Mouse (Mus musculus) MEL (cell line): Measurements from ENCODE around the gene Tex261. TPM values are rescaled to one million over a fixed set of nuclear protein-coding genes. Genes with fewer than 3 reads are reported as not detected.

Experiments used
- DNase-seq: peaks from one replicate; pipeline ENCODE4 v3.0.0; 2011; ENCODE audit warnings: low read depth, low spot score
- H3K27ac ChIP-seq: 2 replicates; pipeline ENCODE4 v1.5.1; 2012; ENCODE audit warnings: low read depth, mild to moderate bottlenecking, control low read depth, low read length, moderate library complexity; ENCODE audit not compliant: control insufficient read depth
- H3K27me3 ChIP-seq, 2 experiments: fragments of 150-350 bp in 1 of 2; sonication (generic) in 1 of 2; 2 replicates each; pipeline ENCODE4 v1.6.1; 2012; ENCODE audit warnings: low read length in 2 of 2, mild to moderate bottlenecking in 2 of 2, improper control_type of control experiment in 1 of 2, moderate library complexity in 1 of 2; ENCODE audit not compliant: insufficient read depth in 2 of 2, control insufficient read depth in 1 of 2
- H3K36me3 ChIP-seq, 2 experiments: 2 replicates each; pipeline ENCODE4 v1.6.1; 2012 to 2014; ENCODE audit warnings: low read length in 2 of 2, improper control_type of control experiment in 1 of 2, inconsistent platforms in 1 of 2, mild to moderate bottlenecking in 1 of 2; ENCODE audit not compliant: insufficient read depth in 2 of 2, control insufficient read depth in 1 of 2
- H3K4me1 ChIP-seq, 2 experiments: fragments of 150-350 bp in 1 of 2; sonication (generic) in 1 of 2; 2 replicates each; pipeline ENCODE4 v1.6.1; 2012; ENCODE audit warnings: low read length in 2 of 2, improper control_type of control experiment in 1 of 2, mild to moderate bottlenecking in 1 of 2; ENCODE audit not compliant: insufficient read depth in 2 of 2, control insufficient read depth in 1 of 2
- H3K4me3 ChIP-seq, 2 experiments: fragments of 150-350 bp in 1 of 2; sonication (generic) in 1 of 2; 2 replicates each; pipeline ENCODE4 v1.5.1; 2012; ENCODE audit warnings: low read depth in 2 of 2, low read length in 2 of 2, mild to moderate bottlenecking in 2 of 2, moderate library complexity in 2 of 2, control low read depth in 1 of 2, improper control_type of control experiment in 1 of 2; ENCODE audit not compliant: control insufficient read depth in 1 of 2, insufficient read depth in 1 of 2
- H3K79me2 ChIP-seq: 2 replicates; pipeline ENCODE4 v1.6.1; 2012; ENCODE audit warnings: mild to moderate bottlenecking, low read length, moderate library complexity; ENCODE audit not compliant: control insufficient read depth, poor library complexity, insufficient read depth
- H3K9ac ChIP-seq: 2 replicates; pipeline ENCODE4 v1.6.1; 2012; ENCODE audit warnings: low read depth, mild to moderate bottlenecking, control low read depth, low read length, moderate library complexity; ENCODE audit not compliant: control insufficient read depth, poor library complexity, severe bottlenecking
- H3K9me3 ChIP-seq: fragments of 150-350 bp; sonication (generic); replicated peaks from 2 replicates; pipeline ENCODE4 v1.6.1; 2012; ENCODE audit warnings: mild to moderate bottlenecking, low read length, improper control_type of control experiment, moderate library complexity; ENCODE audit not compliant: insufficient read depth
- BHLHE40 ChIP-seq: IDR thresholded peaks from 2 replicates; pipeline ENCODE4 v1.6.1; 2012; ENCODE audit warnings: low read depth, mild to moderate bottlenecking, inconsistent platforms, low read length, improper control_type of control experiment, borderline replicate concordance
- CHD1 ChIP-seq: IDR thresholded peaks from 2 replicates; pipeline ENCODE4 v1.6.1; 2012; ENCODE audit warnings: low read depth, mild to moderate bottlenecking, inconsistent platforms, low read length, improper control_type of control experiment
- CHD2 ChIP-seq: IDR thresholded peaks from 2 replicates; pipeline ENCODE4 v1.6.1; 2011; ENCODE audit warnings: low read length, improper control_type of control experiment
- CTCF ChIP-seq, 3 experiments: IDR thresholded peaks in 2 of 3; conservative IDR thresholded peaks in 1 of 3; 2 replicates each; pipeline ENCODE4 v1.5.1; 2011 to 2012; ENCODE audit warnings: low read length in 3 of 3, low read depth in 2 of 3, mild to moderate bottlenecking in 2 of 3, improper control_type of control experiment in 1 of 3, inconsistent platforms in 1 of 3, mixed read lengths in 1 of 3, moderate library complexity in 1 of 3; ENCODE audit not compliant: control insufficient read depth in 1 of 3, insufficient read depth in 1 of 3, poor library complexity in 1 of 3, severe bottlenecking in 1 of 3
- E2F4 ChIP-seq: IDR thresholded peaks from 2 replicates; pipeline ENCODE4 v1.6.1; 2011; ENCODE audit warnings: low read depth, low read length, improper control_type of control experiment, borderline replicate concordance
- ELF1 ChIP-seq: IDR thresholded peaks from 2 replicates; pipeline ENCODE4 v1.6.1; 2014; ENCODE audit warnings: low read depth, mild to moderate bottlenecking, inconsistent platforms, low read length, improper control_type of control experiment, moderate library complexity
- EP300 ChIP-seq, 2 experiments: IDR thresholded peaks; 2 replicates each; pipeline ENCODE4 v1.6.1; 2011; ENCODE audit warnings: improper control_type of control experiment in 2 of 2, low read length in 2 of 2, low read depth in 1 of 2, mild to moderate bottlenecking in 1 of 2
- ETS1 ChIP-seq: IDR thresholded peaks from 2 replicates; pipeline ENCODE4 v1.6.1; 2012; ENCODE audit warnings: low read depth, mild to moderate bottlenecking, inconsistent platforms, low read length, improper control_type of control experiment, moderate library complexity
- GATA1 ChIP-seq: IDR thresholded peaks from 2 replicates; pipeline ENCODE4 v1.6.1; 2011; ENCODE audit warnings: low read depth, low read length, improper control_type of control experiment
- HCFC1 ChIP-seq: IDR thresholded peaks from 2 replicates; pipeline ENCODE4 v1.6.1; 2012; ENCODE audit warnings: low read depth, mild to moderate bottlenecking, inconsistent platforms, low read length, improper control_type of control experiment, moderate library complexity
- JUND ChIP-seq: IDR thresholded peaks from 2 replicates; pipeline ENCODE4 v1.6.1; 2011; ENCODE audit warnings: low read depth, mild to moderate bottlenecking, improper control_type of control experiment, low read length
- KAT2A ChIP-seq: conservative IDR thresholded peaks from 2 replicates; pipeline ENCODE4 v1.6.1; 2012; ENCODE audit warnings: low read depth, low read length, improper control_type of control experiment, inconsistent platforms
- MAFK ChIP-seq: IDR thresholded peaks from 2 replicates; pipeline ENCODE4 v1.6.1; 2011; ENCODE audit warnings: low read depth, mild to moderate bottlenecking, low read length, improper control_type of control experiment, borderline replicate concordance
- MAX ChIP-seq: IDR thresholded peaks from 2 replicates; pipeline ENCODE4 v1.6.1; 2011; ENCODE audit warnings: low read length, improper control_type of control experiment
- MAZ ChIP-seq: IDR thresholded peaks from 2 replicates; pipeline ENCODE4 v1.6.1; 2012; ENCODE audit warnings: low read depth, mild to moderate bottlenecking, inconsistent platforms, low read length, improper control_type of control experiment
- MEF2A ChIP-seq: IDR thresholded peaks from 2 replicates; pipeline ENCODE4 v1.6.1; 2014; ENCODE audit warnings: low read depth, mild to moderate bottlenecking, inconsistent platforms, low read length, improper control_type of control experiment; ENCODE audit not compliant: poor library complexity, insufficient replicate concordance, severe bottlenecking; ENCODE audit errors: extremely low read depth
- MXI1 ChIP-seq: IDR thresholded peaks from 2 replicates; pipeline ENCODE4 v1.6.1; 2011; ENCODE audit warnings: mild to moderate bottlenecking, low read depth, low read length, improper control_type of control experiment
- MYB ChIP-seq: IDR thresholded peaks from 2 replicates; pipeline ENCODE4 v1.6.1; 2011; ENCODE audit warnings: mild to moderate bottlenecking, low read depth, low read length, improper control_type of control experiment
- MYC ChIP-seq: IDR thresholded peaks from 2 replicates; pipeline ENCODE4 v1.6.1; 2011; ENCODE audit warnings: low read depth, mild to moderate bottlenecking, low read length, improper control_type of control experiment, moderate library complexity
- NELFE ChIP-seq: IDR thresholded peaks from 2 replicates; pipeline ENCODE4 v1.6.1; 2011; ENCODE audit warnings: low read depth, low read length, improper control_type of control experiment
- NRF1 ChIP-seq: IDR thresholded peaks from 2 replicates; pipeline ENCODE4 v1.6.1; 2014; ENCODE audit warnings: low read depth, mild to moderate bottlenecking, inconsistent platforms, low read length, improper control_type of control experiment, moderate library complexity; ENCODE audit not compliant: poor library complexity, insufficient read depth, severe bottlenecking
- POLR2A ChIP-seq, 2 experiments: IDR thresholded peaks; 2 replicates each; pipeline ENCODE4 v1.6.1; 2011 to 2012; ENCODE audit warnings: low read length in 2 of 2, mild to moderate bottlenecking in 2 of 2, control low read depth in 1 of 2, improper control_type of control experiment in 1 of 2, low read depth in 1 of 2, moderate library complexity in 1 of 2; ENCODE audit not compliant: control insufficient read depth in 1 of 2, insufficient read depth in 1 of 2, poor library complexity in 1 of 2
- POLR2AphosphoS2 ChIP-seq: IDR thresholded peaks from 2 replicates; pipeline ENCODE4 v1.6.1; 2011; ENCODE audit warnings: low read length, improper control_type of control experiment
- POLR2AphosphoS5 ChIP-seq: IDR thresholded peaks from 2 replicates; pipeline ENCODE4 v1.6.1; 2012; ENCODE audit warnings: low read depth, borderline replicate concordance, mild to moderate bottlenecking, inconsistent platforms, low read length, moderate library complexity, mixed read lengths
- RAD21 ChIP-seq: IDR thresholded peaks from 2 replicates; pipeline ENCODE4 v1.6.1; 2011; ENCODE audit warnings: mild to moderate bottlenecking, low read depth, low read length, improper control_type of control experiment
- RCOR1 ChIP-seq: IDR thresholded peaks from 2 replicates; pipeline ENCODE4 v1.6.1; 2012; ENCODE audit warnings: low read depth, mild to moderate bottlenecking, inconsistent platforms, low read length, improper control_type of control experiment
- SIN3A ChIP-seq: IDR thresholded peaks from 2 replicates; pipeline ENCODE4 v1.6.1; 2012; ENCODE audit warnings: low read length, improper control_type of control experiment, inconsistent platforms
- SMC3 ChIP-seq: IDR thresholded peaks from 2 replicates; pipeline ENCODE4 v1.6.1; 2011; ENCODE audit warnings: low read depth, low read length, improper control_type of control experiment
- TBP ChIP-seq: IDR thresholded peaks from 2 replicates; pipeline ENCODE4 v1.8.0; 2011; ENCODE audit warnings: low read depth, low read length, improper control_type of control experiment
- TCF12 ChIP-seq: IDR thresholded peaks from 2 replicates; pipeline ENCODE4 v1.6.1; 2014; ENCODE audit warnings: low read depth, mild to moderate bottlenecking, inconsistent platforms, low read length, improper control_type of control experiment, moderate library complexity
- UBTF ChIP-seq: IDR thresholded peaks from 2 replicates; pipeline ENCODE4 v1.6.1; 2012; ENCODE audit warnings: low read depth, mild to moderate bottlenecking, inconsistent platforms, low read length, improper control_type of control experiment, moderate library complexity, borderline replicate concordance; ENCODE audit not compliant: insufficient read depth
- USF1 ChIP-seq: IDR thresholded peaks from 2 replicates; pipeline ENCODE4 v1.6.1; 2014; ENCODE audit warnings: low read depth, mild to moderate bottlenecking, inconsistent platforms, low read length, improper control_type of control experiment, moderate library complexity
- ZC3H11A ChIP-seq: IDR thresholded peaks from 2 replicates; pipeline ENCODE4 v1.6.1; 2012; ENCODE audit warnings: low read depth, mild to moderate bottlenecking, inconsistent platforms, low read length, improper control_type of control experiment
- ZMIZ1 ChIP-seq: IDR thresholded peaks from 2 replicates; pipeline ENCODE4 v1.6.1; 2012; ENCODE audit warnings: low read depth, mild to moderate bottlenecking, inconsistent platforms, low read length, improper control_type of control experiment, moderate library complexity
- ZNF384 ChIP-seq: IDR thresholded peaks from 2 replicates; pipeline ENCODE4 v1.6.1; 2012; ENCODE audit warnings: low read depth, mild to moderate bottlenecking, inconsistent platforms, low read length, improper control_type of control experiment
- polyA plus RNA-seq, 2 experiments: library from polyadenylated mRNA; stranded (reverse) in 1 of 2; unstranded in 1 of 2; fragments of >175 nt in 1 of 2; fragments of >200 nt in 1 of 2; gene quantifications; 2 replicates each; pipeline versions ENCODE4 v1.2.1 to v1.2.4; 2012; ENCODE audit warnings: low replicate concordance in 2 of 2, low read depth in 1 of 2; ENCODE audit not compliant: insufficient read length in 2 of 2, insufficient read depth in 1 of 2, missing spikeins in 1 of 2
- total RNA-seq: library from RNA; depleted of rRNA; stranded (reverse); fragments of 300-350 nt; gene quantifications from 2 replicates; pipeline ENCODE4 v1.2.3, GENCODE M21; 2012; rRNA removed

The Tex261 gene
- total RNA-seq (51.1 and 56.2 TPM in 2 replicates), polyA plus RNA-seq (100 to 1,000 TPM in 1 of 2 experiments, not detected in 1; 104 TPM)

GRCm38 (mm10) chr6:83775638-83776293 is at the start of gene Tex261:
TSS of gene Tex261 (minus strand) at chr6:83775813.
- peak; percentile 92 for DNase-seq
- Histone ChIP-seq H3K4me1 (peaks cover 2 to 10% of the 10 kb centered on the region in 2 experiments; a peak in 2 of 4 replicates), H3K79me2 (peaks cover 20% of the 10 kb centered on the region), H3K9ac (peak within 1 kb of the TSS; percentile 98), H3K9me3 (no peaks in the 10 kb centered on the region), H3K4me3 (peak within 1 kb of the TSS; percentile 88 to 100), H3K27ac (peak within 1 kb of the TSS; percentile 72), H3K36me3 (peaks cover 0 to 5% of the 10 kb centered on the region in 2 experiments; a peak in 2 of 4 replicates), H3K27me3 (no peaks in the 10 kb centered on the region)
- peak; percentile 6; the same call in 1 of the 2 replicates for TF ChIP-seq RAD21
- TF ChIP-seq RCOR1, result no peak
- peak; percentile 61 for TF ChIP-seq NRF1
- TF ChIP-seq BHLHE40, result 0 out of 2 replicates have a peak, but pooled peaks have one; percentile 13
- TF ChIP-seq CHD1, result no peak
- TF ChIP-seq MXI1, result peak; percentile 82; the same call in 1 of the 2 replicates
- peak; percentile 88 for TF ChIP-seq NELFE
- no peak for TF ChIP-seq UBTF
- TF ChIP-seq ELF1, result no peak
- TF ChIP-seq HCFC1, result peak; percentile 79
- TF ChIP-seq JUND, result no peak
- no peak; the same call in 1 of the 2 replicates for TF ChIP-seq KAT2A
- no peak for TF ChIP-seq ETS1
- no peak for TF ChIP-seq EP300 (IDR thresholded peaks at IDR 0.05; ENCODE audit: low read depth in 1 of 2, low read length in 2 of 2)
- TF ChIP-seq MAX, result peak; percentile 47; the same call in 1 of the 2 replicates
- no peak for TF ChIP-seq MYB
- TF ChIP-seq CHD2, result no peak
- TF ChIP-seq TCF12, result 0 out of 2 replicates have a peak, but pooled peaks have one; percentile 9
- no peak for TF ChIP-seq TBP
- TF ChIP-seq POLR2AphosphoS2, result peak; percentile 73
- TF ChIP-seq ZC3H11A, result no peak
- no peak for TF ChIP-seq POLR2AphosphoS5
- no peak for TF ChIP-seq MYC
- no peak for TF ChIP-seq MAFK
- TF ChIP-seq MEF2A, result no peak
- peak; percentile 80 for TF ChIP-seq ZMIZ1
- TF ChIP-seq SMC3, result peak; percentile 47
- no peak for TF ChIP-seq USF1
- TF ChIP-seq POLR2A (IDR thresholded peaks at IDR 0.05; ENCODE audit: control insufficient read depth in 1 of 2, insufficient read depth in 1 of 2, low read depth in 1 of 2, low read length in 2 of 2, poor library complexity in 1 of 2), result peak; percentile 92 to 98
- TF ChIP-seq CTCF (IDR thresholded peaks at IDR 0.05 in 2 of 3, conservative IDR thresholded peaks at IDR 0.05 in 1 of 3; ENCODE audit: control insufficient read depth in 1 of 3, insufficient read depth in 1 of 3, low read depth in 2 of 3, low read length in 3 of 3, poor library complexity in 1 of 3, severe bottlenecking in 1 of 3), result peak; percentile 81 to 89 (median 89)
- TF ChIP-seq MAZ, result peak; percentile 80; the same call in 1 of the 2 replicates
- no peak for TF ChIP-seq E2F4
- TF ChIP-seq ZNF384, result no peak
- TF ChIP-seq SIN3A, result peak; percentile 27; the same call in 1 of the 2 replicates
- peak; percentile 70 for TF ChIP-seq GATA1
